Mouse (Mus musculus): ENCODE results near the gene Supt3.

The Supt3 gene

DNA sequence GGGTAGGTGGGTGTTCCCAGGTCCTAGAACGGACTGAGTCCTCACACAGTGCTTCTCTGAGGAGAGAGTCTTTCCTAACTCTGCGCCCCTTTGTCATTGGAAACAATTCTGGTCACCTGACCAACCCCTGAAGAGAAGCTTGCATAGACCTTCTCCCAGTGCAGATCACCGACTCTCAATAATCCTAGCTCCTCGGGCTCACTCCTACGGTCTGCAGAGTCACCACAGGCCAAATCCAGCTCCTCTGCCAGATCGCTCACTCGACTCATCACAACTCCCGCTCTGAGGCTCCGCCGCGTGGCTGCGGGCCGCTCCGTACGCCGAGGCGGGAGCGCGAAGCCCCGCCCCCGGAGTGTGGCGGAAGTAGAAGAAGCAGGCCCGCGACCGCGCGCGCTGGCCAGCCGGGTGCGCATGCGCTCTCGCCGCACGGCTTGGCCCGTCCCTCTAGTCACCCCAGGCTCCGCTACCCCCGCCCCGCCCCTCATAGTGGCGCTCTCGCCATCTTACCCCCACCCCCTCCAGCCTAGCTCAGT, at the start of gene Supt3:
Gene Supt3, plus strand, starts transcription at position 415 of the 533 bp plus-strand sequence.
- DNase-seq = peak; percentile 97

DNA sequence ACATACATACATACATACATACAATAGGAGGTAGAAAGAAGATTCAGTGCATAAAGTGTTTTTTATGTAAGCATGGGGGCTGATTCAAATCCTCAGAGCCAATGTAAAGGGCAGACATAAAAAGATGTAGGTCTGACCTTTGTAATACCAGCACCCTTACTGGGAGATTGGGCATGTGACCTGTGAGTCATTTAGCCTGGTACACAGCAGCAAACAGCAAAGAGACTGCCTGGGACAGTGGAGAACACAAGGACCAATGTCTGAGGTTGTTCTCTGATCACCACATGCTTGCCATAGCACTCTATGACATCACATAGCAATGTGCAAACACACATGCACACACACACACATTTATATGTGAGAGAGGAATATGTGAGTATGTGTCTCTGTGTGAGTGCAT, 49.3 kb upstream of the Supt3 start:
- no peak for DNase-seq

DNA sequence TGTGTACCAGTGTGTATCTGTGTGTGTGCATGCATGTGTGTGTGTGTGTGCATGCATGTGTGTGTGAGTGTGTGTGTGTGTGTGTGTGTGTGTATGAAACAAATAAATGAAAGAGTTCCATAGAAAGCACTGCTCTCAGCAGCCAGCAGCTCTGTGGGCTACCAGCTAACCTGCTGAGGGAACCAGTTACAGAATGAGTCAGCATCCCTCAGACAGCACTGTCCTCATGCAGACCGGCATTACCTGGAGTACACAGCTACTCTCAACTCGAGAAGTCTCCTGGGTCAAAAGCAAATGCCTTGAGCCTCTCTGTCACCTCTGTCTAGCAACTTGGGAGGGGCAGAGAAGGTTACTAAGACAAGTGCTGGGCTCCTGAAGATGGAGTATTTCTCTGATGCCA, 48.5 kb upstream of the Supt3 start:
- no peak for DNase-seq

DNA sequence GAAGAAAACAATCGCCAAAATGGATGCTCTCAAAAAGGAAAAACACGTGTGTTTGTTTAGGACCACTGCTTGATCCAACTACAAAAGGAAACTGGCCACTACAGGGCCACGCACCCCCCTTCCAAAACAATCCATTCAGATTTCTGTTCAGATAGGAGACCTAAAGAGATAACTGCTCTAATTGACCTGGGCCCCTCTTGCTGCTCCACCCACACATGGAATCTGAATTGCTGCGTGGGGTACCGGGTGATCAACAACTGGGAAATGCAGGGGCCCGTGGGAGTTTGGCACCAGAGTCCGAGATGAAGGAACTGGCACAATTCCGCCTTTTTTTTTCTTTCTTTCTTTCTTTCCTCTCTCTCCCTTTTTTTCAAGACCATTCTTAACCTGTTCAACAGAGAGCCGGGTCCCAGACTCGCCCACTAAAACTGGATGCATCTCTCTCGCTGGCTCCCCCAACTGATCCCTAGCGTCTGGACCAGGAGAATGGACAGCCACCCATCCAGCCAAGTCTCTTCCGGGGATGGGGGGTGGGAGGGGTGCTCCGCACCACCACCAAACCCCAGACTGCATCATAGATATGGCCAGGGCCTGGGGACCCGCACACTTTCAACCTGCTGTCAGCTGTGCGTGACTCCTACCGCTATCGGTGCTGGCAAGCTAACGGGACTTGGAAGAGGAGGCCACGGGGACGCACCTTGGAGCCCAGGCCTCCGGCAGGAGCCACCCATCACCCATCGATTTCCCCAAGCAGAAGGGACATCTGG, 43.2 kb upstream of the Supt3 start:
- no peak for DNase-seq

DNA sequence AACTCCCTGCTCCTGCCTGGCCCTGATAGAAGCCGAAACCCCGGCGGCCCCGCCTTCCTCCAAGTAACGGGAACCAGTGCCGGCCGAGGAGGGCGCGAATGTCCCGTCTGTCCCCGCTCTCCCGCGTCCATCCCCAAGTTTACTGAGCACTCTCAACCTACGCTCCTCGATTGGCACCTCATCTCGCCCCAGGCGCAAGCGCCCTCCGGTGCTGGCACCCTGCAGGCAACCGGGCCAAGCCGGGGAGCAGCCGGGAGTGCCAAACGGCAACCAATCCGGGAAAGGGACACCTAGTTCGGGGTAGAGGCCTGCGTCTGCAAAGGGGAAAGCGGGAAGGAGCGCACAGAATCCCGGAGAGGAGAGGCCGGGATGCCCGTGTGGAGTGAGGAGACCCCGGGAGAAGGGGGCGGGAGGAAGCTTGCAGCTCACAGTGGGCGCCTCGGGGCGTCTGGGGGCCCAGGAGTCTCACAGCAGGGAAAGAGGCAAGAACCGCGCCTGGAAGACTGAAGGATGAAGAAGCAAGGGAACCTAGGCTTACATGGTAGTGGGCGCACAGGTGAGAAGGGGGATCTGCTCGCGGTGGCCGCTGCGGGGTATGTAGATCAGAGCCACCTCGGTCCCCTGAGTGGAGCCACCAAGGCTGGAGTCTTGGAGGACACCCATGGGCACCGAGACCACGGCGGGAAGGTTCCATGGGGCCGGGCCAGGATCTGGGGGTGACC, 42.3 kb upstream of the Supt3 start:
- DNase-seq = peak; percentile 59

DNA sequence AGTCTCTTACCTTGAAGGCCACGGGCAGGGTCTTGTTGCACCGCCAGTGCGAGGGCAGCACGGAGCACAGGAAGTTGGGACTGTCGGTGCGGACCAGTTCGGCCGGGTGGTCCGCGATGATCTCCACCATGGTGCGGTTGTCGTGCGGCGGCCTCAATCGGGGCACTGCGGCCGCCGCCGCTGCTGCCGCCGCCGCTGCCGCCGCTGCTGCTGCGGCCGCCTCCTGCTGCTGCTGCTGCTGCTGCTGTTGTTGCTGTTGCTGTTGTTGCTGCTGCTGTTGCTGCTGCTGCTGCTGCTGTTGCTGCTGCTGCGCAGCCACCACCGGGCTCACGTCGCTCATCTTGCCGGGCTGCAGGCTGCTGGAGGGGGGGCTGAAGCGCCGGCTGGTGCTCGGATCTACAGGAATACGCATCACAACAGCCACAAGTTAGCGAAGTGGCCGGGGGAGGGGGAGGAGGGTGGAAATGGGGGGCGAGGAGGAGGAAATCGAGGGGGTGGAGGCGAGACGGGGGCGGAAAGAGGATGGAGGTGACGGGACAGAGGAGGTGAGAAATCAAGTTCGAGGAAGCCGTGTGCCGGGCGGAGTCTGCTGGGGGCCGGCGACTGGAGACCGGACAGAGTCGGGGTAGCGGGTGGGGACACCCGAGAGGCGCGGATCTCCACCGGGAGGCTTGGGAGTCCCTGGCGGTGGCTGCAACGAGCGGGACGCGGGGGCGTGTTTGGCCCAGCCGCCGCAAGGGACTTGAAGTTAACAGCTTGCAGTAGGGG, 41.5 kb upstream of the Supt3 start:
- peak; percentile 62 for DNase-seq

DNA sequence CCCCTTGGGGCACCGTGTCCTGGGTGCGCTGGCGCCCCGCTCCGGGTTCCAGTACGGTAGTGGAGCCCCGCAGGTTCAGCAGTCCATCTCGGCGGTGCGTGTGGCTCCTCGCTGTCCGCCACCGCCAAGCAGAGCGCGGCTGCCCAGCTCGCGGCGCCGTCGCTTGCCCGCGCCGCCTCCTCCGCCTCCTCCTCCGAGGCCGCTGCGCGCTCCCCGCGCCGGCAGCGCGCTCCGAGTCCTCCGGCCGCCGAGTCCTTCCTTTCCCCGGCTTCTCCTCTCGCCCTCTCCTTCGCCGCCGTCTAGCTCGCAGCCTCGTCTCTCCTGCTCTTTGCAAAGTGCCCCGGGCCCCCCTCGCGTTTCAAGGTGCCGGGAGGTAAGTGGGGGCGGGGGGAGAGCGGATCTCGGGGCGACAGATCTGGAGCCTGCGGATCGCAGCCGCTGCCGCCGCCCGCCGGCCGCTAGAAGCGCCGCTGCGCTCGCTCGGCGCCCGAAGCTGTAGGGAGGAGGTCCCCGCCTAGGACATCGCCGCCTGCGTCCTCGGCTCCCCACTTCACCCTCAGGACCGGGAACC, 40.9 kb upstream of the Supt3 start:
- DNase-seq = peak; percentile 71

DNA sequence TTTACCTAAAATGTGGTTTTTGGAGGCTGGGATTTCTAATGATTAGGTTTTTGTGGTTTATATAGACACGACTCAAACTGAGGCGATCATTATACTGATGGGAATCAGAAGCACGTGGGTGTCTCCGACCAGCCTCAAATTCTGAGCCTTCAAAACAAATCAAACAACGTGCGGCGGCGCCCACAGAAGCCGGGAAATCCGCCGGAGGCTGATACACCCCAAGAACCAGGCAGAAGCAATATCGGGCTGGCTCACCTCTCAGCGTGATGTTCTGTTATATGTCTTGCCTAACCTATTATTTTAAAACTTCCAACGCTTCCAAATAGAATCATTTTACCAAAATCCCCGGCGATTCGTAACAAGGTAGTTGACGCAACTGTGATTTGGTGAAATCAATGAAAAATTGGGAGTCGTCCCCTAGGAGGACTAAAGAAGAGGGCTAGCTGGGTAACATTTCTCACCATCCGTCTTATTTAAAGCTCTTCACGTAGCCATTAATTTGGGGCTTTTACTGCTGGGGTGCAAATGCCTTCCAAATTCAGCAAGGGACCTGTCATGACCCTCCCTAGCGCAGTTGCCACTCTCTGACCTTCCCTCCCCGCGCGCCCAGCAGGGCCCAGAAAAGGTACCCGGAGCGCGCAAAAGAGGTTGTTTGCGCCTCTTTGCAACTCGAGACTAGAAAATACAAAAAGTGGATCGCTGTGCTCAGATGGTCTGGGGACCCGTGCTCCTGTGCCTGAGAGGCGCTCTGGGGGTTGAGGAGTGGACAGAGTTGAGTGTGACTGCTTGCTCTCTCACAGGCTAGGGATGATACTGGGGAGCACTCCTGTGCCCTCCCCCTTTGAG, 39.5 kb upstream of the Supt3 start:
- no peak for DNase-seq

DNA sequence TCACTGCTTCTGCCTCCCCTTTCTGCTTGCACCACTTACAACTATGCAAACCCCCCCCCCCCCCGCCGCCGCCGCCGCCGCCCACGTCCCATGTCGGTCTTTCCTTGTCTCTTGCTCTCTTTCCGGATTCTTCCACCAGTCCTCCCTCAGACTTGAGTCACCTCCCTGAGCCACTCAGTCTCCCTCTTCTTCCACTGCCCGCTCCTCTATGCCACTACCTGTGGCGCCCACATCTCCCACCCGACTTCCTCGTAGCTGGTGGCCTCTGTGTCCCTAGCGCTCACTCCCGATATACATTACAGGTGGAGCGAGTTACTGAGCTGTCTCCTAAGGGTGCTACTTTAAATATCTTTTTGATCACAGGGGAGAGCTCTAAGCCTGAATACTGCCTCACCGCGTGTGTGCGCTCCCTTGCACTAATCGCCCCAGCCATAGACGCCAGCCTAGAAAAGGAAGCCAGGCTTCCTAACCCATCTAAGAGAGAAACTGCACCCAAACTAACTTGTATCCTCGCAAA, 38.8 kb upstream of the Supt3 start:
- peak; percentile 26 for DNase-seq

DNA sequence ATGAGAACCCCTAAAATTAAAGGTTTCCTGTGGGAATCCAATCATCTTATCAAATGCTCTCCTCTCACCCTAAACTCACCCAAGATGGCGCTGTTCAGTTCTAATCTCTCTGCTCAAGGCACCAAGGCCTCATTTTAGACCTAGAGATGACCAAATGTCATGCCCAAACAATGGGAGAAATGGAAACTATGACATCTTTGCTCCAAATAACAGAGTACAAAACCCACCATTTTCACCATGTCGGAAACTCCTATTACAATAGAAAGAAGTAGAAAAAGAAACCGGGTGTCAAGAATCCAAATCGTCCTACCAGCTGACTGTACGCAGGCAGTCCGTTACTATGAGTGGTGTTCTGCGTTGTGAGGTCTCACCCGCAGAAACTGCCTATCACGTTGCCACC, 34.7 kb upstream of the Supt3 start:
- no peak for DNase-seq

DNA sequence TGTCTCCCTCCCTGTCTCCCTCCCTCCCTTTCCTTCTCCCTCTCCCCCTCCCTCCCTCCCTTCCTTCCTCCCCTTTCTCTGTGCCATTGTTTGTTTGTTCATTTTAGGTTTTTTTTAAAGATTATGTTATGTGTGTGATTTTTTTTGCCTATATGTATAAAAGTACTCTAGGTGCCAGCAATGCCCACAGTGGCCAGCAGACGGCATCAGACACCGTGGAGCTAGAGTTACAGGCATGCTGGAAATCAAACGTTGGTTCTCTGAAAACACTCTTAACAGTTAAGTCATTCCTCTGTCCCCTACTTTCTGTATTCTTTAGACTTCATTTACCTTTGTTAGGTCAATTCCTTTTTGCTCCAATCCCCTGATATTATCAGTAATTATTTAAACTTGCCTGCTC, 33.2 kb upstream of the Supt3 start:
- DNase-seq = no peak

DNA sequence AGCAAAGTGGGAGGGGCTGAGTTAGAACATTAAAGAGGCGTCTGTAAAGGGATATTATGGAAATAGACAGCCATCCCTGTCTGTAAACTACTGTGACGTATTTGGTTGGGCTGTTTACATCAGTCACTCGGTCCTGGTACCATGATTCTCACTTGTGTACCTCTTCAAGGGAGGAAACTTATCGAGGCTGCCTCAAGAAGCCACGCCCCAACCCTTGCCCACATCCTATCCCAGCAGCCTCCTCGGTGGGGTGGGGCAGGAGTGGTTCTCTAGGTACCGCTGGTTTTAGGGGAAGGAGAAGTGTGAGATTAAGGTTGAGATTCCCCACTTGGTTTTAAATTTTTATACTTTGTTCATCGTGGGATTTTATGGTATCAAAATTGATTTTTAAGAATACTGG, 31.6 kb upstream of the Supt3 start:
- DNase-seq = no peak

DNA sequence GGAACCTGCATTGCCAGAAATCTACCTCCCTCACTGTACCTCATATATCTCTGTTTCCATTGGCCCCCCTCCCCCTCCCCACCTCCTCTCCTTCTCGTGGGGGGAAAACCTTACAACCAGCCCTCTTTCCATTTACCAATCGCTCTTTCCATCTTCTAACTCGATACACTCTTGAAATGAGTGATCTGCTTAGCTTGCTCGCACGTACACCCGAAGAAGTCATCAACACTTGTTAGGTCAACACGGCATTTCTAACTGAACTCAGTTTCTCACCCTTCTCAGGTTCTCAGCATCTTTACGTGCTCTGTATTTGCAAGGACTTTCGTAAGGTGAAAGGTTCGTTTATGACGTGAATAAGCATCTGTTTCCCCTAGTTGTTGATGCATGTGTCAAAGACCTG, 10.6 kb upstream of the Supt3 start:
- no peak for DNase-seq

DNA sequence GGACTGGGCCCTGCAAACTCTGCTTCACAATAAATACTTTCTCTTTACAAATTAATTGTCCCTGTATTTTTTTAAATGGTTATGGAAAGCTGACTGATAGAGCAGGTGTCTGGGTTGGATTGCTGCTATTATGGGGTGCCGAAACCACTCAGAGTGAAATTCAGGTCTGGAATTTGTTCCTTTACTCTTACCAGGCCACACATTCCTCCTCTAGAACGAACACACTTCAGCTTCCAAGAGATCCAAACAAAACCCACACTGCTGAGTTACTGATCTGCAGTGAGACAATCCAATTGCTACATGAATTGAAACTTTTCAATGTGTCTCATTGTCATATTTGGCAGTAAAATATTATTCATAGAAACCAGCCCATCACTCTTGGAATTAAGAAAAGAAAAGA, 10.0 kb upstream of the Supt3 start:
- DNase-seq = no peak

DNA sequence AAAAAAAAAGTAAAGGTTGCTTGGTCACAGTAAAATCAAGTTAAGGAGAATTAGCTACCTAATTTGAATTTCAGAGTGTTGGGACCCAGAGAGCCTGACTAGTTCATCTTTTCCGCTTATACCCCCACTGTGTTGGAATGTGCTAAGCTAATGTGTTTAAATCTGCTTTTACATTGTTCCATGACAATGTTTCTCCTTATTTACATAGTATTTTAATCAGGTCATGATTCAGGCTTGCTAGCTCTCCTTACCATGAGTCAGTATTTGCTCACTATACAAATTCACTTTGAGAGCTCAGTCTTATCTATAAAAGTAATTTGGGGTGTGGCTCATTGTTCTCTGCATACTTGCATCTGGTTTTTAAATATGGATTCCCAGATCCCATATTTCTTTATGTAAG, 9.6 kb upstream of the Supt3 start:
- DNase-seq = no peak

DNA sequence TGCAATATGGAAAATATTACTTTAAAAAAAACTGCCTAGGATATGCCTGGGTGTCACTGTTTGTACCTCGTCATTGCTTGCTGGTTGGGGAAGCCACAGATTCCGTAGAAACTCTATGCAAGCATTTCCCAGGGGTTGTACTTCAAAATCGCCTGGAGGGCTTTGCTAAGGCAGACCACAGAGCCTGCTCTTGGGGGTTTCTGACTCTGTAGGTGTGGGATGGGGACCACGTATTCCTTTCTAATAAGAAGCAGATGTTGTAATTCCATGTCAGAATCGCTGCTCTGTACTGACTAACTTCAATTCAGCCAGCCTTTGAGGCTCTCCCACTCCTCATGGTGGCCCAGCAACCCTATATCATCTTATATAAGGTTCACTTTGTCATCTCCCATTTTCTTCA, 8.4 kb upstream of the Supt3 start:
- no peak for DNase-seq

DNA sequence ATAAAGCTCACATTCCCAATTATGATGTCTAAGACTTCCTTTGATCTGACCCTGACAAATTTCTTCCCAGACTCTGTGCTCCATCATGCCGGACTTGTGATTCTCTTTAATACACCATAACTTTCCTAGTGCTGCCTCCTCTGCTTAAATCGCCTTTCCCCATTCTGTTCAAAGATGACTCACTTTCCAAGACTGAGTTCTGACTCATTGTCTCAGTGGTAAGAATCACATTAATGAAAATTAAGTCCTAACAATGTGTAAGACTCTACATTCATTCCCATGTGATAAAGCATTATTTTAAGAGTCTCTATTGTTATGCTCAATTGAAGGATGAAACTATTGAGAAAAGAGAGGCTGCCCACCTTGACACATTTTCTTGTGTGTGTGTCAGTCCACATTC, 6.1 kb upstream of the Supt3 start:
- DNase-seq = no peak

DNA sequence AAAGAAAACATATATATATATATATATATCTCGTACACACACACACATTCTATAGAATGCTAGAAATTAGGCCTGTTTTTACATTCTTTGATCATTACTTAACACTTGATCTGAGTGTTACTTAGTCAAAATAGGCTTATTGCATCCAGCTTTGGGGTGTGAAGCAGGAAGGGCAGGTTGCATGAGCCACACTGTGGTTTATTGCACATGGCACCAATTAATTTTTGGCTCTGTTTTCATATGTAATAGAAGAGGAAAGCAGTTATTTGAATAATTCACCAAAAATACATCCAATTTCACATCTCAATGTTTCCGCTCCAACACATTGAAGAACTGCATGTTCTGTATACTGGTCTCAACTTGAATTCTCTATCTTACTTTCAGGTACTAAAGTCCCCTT, 4.4 kb upstream of the Supt3 start:
- no peak for DNase-seq

DNA sequence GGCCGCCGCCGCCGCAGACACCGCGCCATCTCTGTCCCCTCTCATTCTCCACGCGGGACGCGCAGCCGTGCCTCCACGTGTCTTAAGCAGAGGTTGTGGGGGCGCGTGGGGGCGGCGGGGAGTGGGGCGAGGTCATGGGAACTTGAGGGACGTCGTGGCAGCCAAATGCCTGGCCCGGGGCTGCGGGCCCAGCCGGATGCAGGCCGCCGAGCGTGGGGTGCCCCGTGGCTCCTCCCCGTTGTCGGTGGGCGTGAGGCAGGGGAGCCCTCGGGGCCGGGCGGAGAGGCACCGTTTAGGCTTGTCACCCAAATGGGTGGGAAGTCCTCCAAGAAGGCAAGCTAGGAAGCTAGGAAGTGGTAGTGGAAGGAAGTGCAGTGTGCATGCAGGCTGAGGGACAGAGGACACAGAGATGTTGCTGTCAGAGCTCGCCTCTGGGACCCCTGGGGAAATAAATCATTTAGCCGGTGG, 419 bp downstream of the Supt3 start:
- DNase-seq = peak; percentile 79

DNA sequence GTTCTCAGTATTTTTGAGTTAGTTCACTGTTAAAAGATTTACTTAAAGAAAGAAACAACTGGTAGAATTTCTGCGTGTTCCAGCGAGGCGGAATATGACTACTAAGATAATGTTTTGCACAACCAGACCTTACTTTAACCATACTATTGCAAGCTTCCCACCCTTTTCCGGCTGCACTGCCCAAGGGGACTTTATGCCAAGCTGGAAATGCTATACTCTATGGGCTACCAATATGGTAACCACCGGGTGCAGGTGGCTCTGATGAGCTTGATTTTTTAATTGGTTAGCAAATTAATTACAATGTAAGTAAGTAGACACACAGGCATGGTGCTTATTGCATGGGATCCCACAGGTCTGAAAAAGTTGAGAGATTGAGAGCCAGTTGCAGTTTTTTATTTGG, 1.2 kb downstream of the Supt3 start:
- no peak for DNase-seq

DNA sequence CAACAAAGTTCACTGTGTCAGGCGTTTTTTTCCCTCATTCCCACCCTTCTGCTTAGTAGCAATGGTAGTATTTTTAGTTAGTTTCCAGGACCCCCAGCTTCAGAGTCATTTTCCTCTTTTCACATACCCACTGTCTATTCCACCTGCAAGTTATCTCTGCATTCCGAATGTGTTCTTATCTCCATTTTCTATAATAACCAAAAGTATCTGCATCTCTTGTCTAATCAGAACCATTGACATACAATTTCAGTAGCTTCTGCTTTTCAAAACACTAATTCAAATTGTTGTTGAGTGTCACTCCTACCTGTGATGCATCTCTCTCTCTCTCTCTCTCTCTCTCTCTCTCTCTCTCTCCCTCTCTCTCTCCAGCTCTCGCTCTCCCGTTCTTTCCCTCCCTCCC, 3.4 kb downstream of the Supt3 start:
- no peak for DNase-seq

DNA sequence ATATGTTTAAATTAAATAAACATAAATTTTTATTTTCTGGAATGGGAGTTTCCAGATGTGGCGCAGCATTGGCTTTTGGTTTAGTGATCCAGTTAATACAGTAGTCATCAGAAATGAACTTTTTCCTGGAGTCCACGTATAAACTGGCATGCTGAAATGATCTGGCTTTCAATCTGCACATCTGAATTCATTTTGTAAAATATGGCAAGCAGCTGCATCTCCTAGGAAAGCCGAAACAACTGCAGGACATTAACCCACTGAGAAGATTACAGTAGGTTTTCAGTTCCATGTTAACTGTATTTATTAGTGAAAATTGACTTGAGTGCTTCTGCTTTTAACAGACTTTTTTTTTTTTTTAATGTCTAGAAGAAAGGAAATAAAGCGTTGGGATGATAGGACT, 5.4 kb downstream of the Supt3 start:
- DNase-seq = no peak

Measured in right cerebral cortex, adult 18-20 months (tissue).